Mouse (Mus musculus) C2C12 (cell line): ENCODE results near the gene Nudt14.

Experiments
- CEBPB ChIP-seq: IDR thresholded peaks from one replicate; pipeline ENCODE4 v1.6.1; 2011; ENCODE audit warnings: low read depth, mild to moderate bottlenecking, control low read depth, moderate library complexity
- CTCF ChIP-seq: IDR thresholded peaks from one replicate; pipeline ENCODE4 v1.5.1; 2011; ENCODE audit not compliant: control insufficient read depth, insufficient read depth, insufficient read length
- FOSL1 ChIP-seq: IDR thresholded peaks from one replicate; pipeline ENCODE4 v1.8.0; 2011; ENCODE audit warnings: mild to moderate bottlenecking, low read length; ENCODE audit not compliant: poor library complexity, insufficient read depth, severe bottlenecking
- MAX ChIP-seq: IDR thresholded peaks from one replicate; pipeline ENCODE4 v1.6.1; 2011; ENCODE audit warnings: mild to moderate bottlenecking, control low read depth
- MYOD1 ChIP-seq: IDR thresholded peaks from one replicate; pipeline ENCODE4 v1.6.1; 2011; ENCODE audit warnings: low read depth; ENCODE audit not compliant: control insufficient read depth, insufficient read length
- MYOG ChIP-seq: IDR thresholded peaks from one replicate; pipeline ENCODE4 v1.6.1; 2011; ENCODE audit not compliant: control insufficient read depth, insufficient read length; ENCODE audit errors: extremely low read depth
- USF1 ChIP-seq: IDR thresholded peaks from one replicate; pipeline ENCODE4 v1.6.1; 2011; ENCODE audit warnings: low read depth, mild to moderate bottlenecking, control low read depth, moderate library complexity

DNA sequence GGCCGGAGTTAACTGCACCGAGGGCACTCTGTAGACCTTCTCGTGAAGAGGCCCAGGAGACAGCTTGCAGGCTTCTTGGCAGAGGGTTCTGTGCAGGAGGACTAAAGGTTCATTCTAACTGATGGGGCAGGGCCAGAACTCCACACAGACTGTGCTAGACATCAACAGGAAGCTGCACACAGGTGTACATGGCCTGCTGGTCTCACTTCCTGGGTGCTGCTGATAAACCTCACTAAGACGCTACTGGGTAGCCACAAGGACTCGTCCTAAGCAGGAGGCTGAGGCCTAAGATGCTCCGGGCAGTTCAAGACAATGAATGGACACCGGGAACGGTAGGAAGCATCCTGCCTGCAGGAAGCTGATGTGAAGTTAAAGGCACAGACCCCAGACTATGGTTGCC, 17.5 kb upstream of the Nudt14 start:
- TF ChIP-seq CTCF (no peak), USF1 (no peak), MYOG (no peak), FOSL1 (no peak), MAX (no peak), CEBPB (no peak), MYOD1 (no peak)
